Mouse (Mus musculus) mesoderm, embryonic 11.5 days (tissue): ENCODE measurements around the gene Ppp2r5c.

Experiments
- DNase-seq: peaks from one replicate; pipeline ENCODE4 v3.0.0-alpha.2; 2012; ENCODE audit warnings: low read depth, low spot score

Gene Ppp2r5c

GRCm38 (mm10) chr12:110555536-110556240 lies 108.8 kb downstream of the Ppp2r5c start:
- DNase-seq, result no peak

GRCm38 (mm10) chr12:110556861-110557628 lies 110.1 kb downstream of the Ppp2r5c start:
- no peak for DNase-seq

- DNase-seq, result no peak
Measured at GRCm38 (mm10) chr12:110558175-110558574, 111.3 kb downstream of the Ppp2r5c start.

GRCm38 (mm10) chr12:110563383-110563782 lies 116.5 kb downstream of the Ppp2r5c start:
- DNase-seq, result no peak

GRCm38 (mm10) chr12:110564848-110565247 lies 117.9 kb downstream of the Ppp2r5c start:
- DNase-seq, result no peak

GRCm38 (mm10) chr12:110566366-110566765 lies 119.4 kb downstream of the Ppp2r5c start:
- no peak for DNase-seq

GRCm38 (mm10) chr12:110571050-110571449 lies 124.1 kb downstream of the Ppp2r5c start:
- no peak for DNase-seq

- DNase-seq, result no peak
Measured at GRCm38 (mm10) chr12:110572351-110572750, 125.4 kb downstream of the Ppp2r5c start.

- no peak for DNase-seq
Measured at GRCm38 (mm10) chr12:110573635-110574034, 126.7 kb downstream of the Ppp2r5c start.

GRCm38 (mm10) chr12:110575926-110576325 lies 129.0 kb downstream of the Ppp2r5c start:
- DNase-seq, result no peak

- DNase-seq, result no peak
Measured at GRCm38 (mm10) chr12:110578333-110578732, 131.4 kb downstream of the Ppp2r5c start.

GRCm38 (mm10) chr12:110588622-110589021 lies 141.7 kb downstream of the Ppp2r5c start:
- DNase-seq, result no peak

GRCm38 (mm10) chr12:110590804-110591259 lies 143.9 kb downstream of the Ppp2r5c start:
- no peak for DNase-seq

GRCm38 (mm10) chr12:110591260-110591883 lies 144.5 kb downstream of the Ppp2r5c start:
- DNase-seq, result peak; percentile 99

- DNase-seq, result peak; percentile 82
Measured at GRCm38 (mm10) chr12:110598527-110598926, 151.6 kb downstream of the Ppp2r5c start.

- DNase-seq, result no peak
Measured at GRCm38 (mm10) chr12:110599791-110600190, 152.9 kb downstream of the Ppp2r5c start.

GRCm38 (mm10) chr12:110600225-110600991 lies 153.5 kb downstream of the Ppp2r5c start:
- no peak for DNase-seq

- DNase-seq, result peak; percentile 94
Measured at GRCm38 (mm10) chr12:110601241-110602218, 154.6 kb downstream of the Ppp2r5c start, which contains the start of gene Dync1h1. Gene Dync1h1, plus strand, starts transcription at chr12:110601452.

- no peak for DNase-seq
Measured at GRCm38 (mm10) chr12:110606161-110606560, 159.2 kb downstream of the Ppp2r5c start.

GRCm38 (mm10) chr12:110606676-110607075 lies 159.8 kb downstream of the Ppp2r5c start:
- no peak for DNase-seq
